In genomic region chr8:70513441-70513840, GRCm38 (mm10) we compare ENCODE assay signal across 20 mouse cellular contexts. TPM values are rescaled to one million over a fixed set of nuclear protein-coding genes. Genes with fewer than 3 reads are reported as not detected.
DNase-seq lines count a peak whose midpoint lies in the region; ATAC-seq lines count a peak whose summit lies in the region.
"Had no signal": no experiment of that assay in that cellular context is flagged by ENCODE, and none has a peak within 500 bp of the region (broad histone marks: within the 10 kb centered on the region; RNA-seq: fewer than 3 reads in every experiment).

No protein-coding gene starts in this region.

- H3K36me3 ChIP-seq in embryonic facial prominence, embryonic 13.5 days, result peaks cover 53% of the 10 kb centered on the region
- peaks cover 70% of the 10 kb centered on the region for H3K36me3 ChIP-seq in embryonic facial prominence, embryonic 10.5 days (replicated peaks)
- H3K36me3 ChIP-seq in midbrain, embryonic 15.5 days (replicated peaks), result no peaks in the 10 kb centered on the region

- no peaks in the 10 kb centered on the region for H3K27me3 ChIP-seq in embryonic facial prominence, embryonic 13.5 days
- H3K27me3 ChIP-seq in embryonic facial prominence, embryonic 10.5 days (replicated peaks; ENCODE audit: low read depth, poor library complexity, severe bottlenecking), result no peaks in the 10 kb centered on the region
- no peaks in the 10 kb centered on the region for H3K27me3 ChIP-seq in midbrain, embryonic 15.5 days (replicated peaks)
- H3K27me3 ChIP-seq: embryonic facial prominence, embryonic 15.5 days; forebrain, embryonic 13.5 days; midbrain, embryonic 13.5 days had no signal

- no peak for DNase-seq in embryonic facial prominence, embryonic 10.5 days (ENCODE audit: low spot score)
- peak; percentile 74 to 85 for DNase-seq in left cerebral cortex, adult 18-20 months (ENCODE audit: low spot score in 2 of 2)
- no peak for DNase-seq in left cerebral cortex, adult 8-10 months (ENCODE audit: low spot score in 2 of 2)
- peak; percentile 76 for DNase-seq in 3134 (ENCODE audit: extremely low read depth, insufficient read length, low spot score)
- DNase-seq in adrenal gland, adult 2 months, result peak; percentile 82
- no peak for DNase-seq in cerebellum, adult 18-20 months
- DNase-seq: gastrocnemius, postnatal 14 days; kidney, adult 11 months; thymus, postnatal 4 days had no signal

- no peak for ATAC-seq in embryonic facial prominence, embryonic 13.5 days (ENCODE audit: insufficient number of reproducible peaks, insufficient read depth, low FRiP score, low TSS enrichment, low read depth)
- no peak for ATAC-seq in midbrain, embryonic 15.5 days (replicated peaks)
- ATAC-seq: activated CD4-positive, CD25-positive, alpha-beta regulatory T cell, adult 4 months; forebrain, embryonic 13.5 days; midbrain, embryonic 13.5 days had no signal

- H3K27ac ChIP-seq in embryonic facial prominence, embryonic 13.5 days, result no peak overlapping the region
- no peak overlapping the region for H3K27ac ChIP-seq in embryonic facial prominence, embryonic 10.5 days (replicated peaks)
- no peak overlapping the region for H3K27ac ChIP-seq in midbrain, embryonic 15.5 days
- H3K27ac ChIP-seq: embryonic facial prominence, embryonic 15.5 days; forebrain, embryonic 13.5 days; midbrain, embryonic 13.5 days had no signal

- 69% methylated on average over 2 of the region's 2 CpGs for WGBS in embryonic facial prominence, embryonic 13.5 days
- 88% methylated on average over 2 of the region's 2 CpGs for WGBS in embryonic facial prominence, embryonic 10.5 days
- WGBS in midbrain, embryonic 15.5 days, result 83% methylated on average over 2 of the region's 2 CpGs

- H3K9ac ChIP-seq in embryonic facial prominence, embryonic 13.5 days, result 0 out of 2 replicates have a peak overlapping the region, but pooled peaks have one; percentile 40
- no peak overlapping the region for H3K9ac ChIP-seq in midbrain, embryonic 15.5 days
- H3K9ac ChIP-seq: embryonic facial prominence, embryonic 15.5 days; forebrain, embryonic 13.5 days; midbrain, embryonic 13.5 days had no signal

- H3K4me1 ChIP-seq in embryonic facial prominence, embryonic 13.5 days, result peaks cover 18% of the 10 kb centered on the region
- peaks cover 32% of the 10 kb centered on the region for H3K4me1 ChIP-seq in embryonic facial prominence, embryonic 10.5 days
- H3K4me1 ChIP-seq in midbrain, embryonic 15.5 days, result peaks cover 20% of the 10 kb centered on the region

- no peak overlapping the region for H3K4me2 ChIP-seq in embryonic facial prominence, embryonic 13.5 days
- H3K4me2 ChIP-seq in midbrain, embryonic 15.5 days, result no peak overlapping the region
- H3K4me2 ChIP-seq: embryonic facial prominence, embryonic 15.5 days; forebrain, embryonic 13.5 days; heart, embryonic 11.5 days; midbrain, embryonic 13.5 days had no signal

- H3K9me3 ChIP-seq in embryonic facial prominence, embryonic 13.5 days, result no peaks in the 10 kb centered on the region
- H3K9me3 ChIP-seq in embryonic facial prominence, embryonic 10.5 days, result no peaks in the 10 kb centered on the region
- no peaks in the 10 kb centered on the region for H3K9me3 ChIP-seq in midbrain, embryonic 15.5 days
- H3K9me3 ChIP-seq: embryonic facial prominence, embryonic 15.5 days; forebrain, embryonic 13.5 days; G1E; midbrain, embryonic 13.5 days had no signal

- H3K4me3 ChIP-seq in embryonic facial prominence, embryonic 13.5 days, result no peak overlapping the region
- H3K4me3 ChIP-seq in embryonic facial prominence, embryonic 10.5 days, result no peak overlapping the region
- H3K4me3 ChIP-seq in midbrain, embryonic 15.5 days, result no peak overlapping the region
- H3K4me3 ChIP-seq: embryonic facial prominence, embryonic 15.5 days; forebrain, embryonic 13.5 days; midbrain, embryonic 13.5 days had no signal

RNA-seq across cellular contexts. Expression of gene Uba52, which starts 2.8 kb away (rescaled TPM):
- polyA plus RNA-seq in embryonic facial prominence, embryonic 13.5 days (2015; fragmentation: Nextera tagmentation; extraction: Ambion mirVana), result 987 and 1,032 TPM in 2 replicates
- polyA plus RNA-seq in embryonic facial prominence, embryonic 10.5 days (2016; fragmentation: Nextera tagmentation; extraction: Ambion mirVana), result 908 and 951 TPM in 2 replicates
- 100 to 1,000 TPM; 924 to 953 TPM for total RNA-seq in left cerebral cortex, adult 18-20 months (2021)
- total RNA-seq in left cerebral cortex, adult 8-10 months (2022), result 1,000 to 10,000 TPM in 1 of 4 experiments, 100 to 1,000 TPM in 3; 847 to 1,003 (median 930) TPM
- total RNA-seq in adrenal gland, adult 2 months (2021), result 1,000 to 10,000 TPM; 1,627 to 1,685 TPM
- polyA plus RNA-seq in adrenal gland, adult 2 months (2012; rRNA removed), result 619 and 1,322 TPM in 2 replicates
- polyA plus RNA-seq in midbrain, embryonic 15.5 days (2015; fragmentation: Nextera tagmentation; extraction: Ambion mirVana), result 587 and 620 TPM in 2 replicates

RNA-seq across cellular contexts. Expression of gene Rex1bd, which starts 6.9 kb away (rescaled TPM):
- polyA plus RNA-seq in embryonic facial prominence, embryonic 13.5 days (2015; fragmentation: Nextera tagmentation; extraction: Ambion mirVana), result 169 and 178 TPM in 2 replicates
- polyA plus RNA-seq in embryonic facial prominence, embryonic 10.5 days (2016; fragmentation: Nextera tagmentation; extraction: Ambion mirVana), result 118 and 138 TPM in 2 replicates
- total RNA-seq in left cerebral cortex, adult 18-20 months (2021), result 100 to 1,000 TPM; 118 to 122 TPM
- 100 to 1,000 TPM; 103 to 117 (median 109) TPM for total RNA-seq in left cerebral cortex, adult 8-10 months (2022)
- 100 to 1,000 TPM; 148 to 164 TPM for total RNA-seq in adrenal gland, adult 2 months (2021)
- polyA plus RNA-seq in adrenal gland, adult 2 months (2012; rRNA removed), result 327 and 373 TPM in 2 replicates
- 164 and 169 TPM in 2 replicates for polyA plus RNA-seq in midbrain, embryonic 15.5 days (2015; fragmentation: Nextera tagmentation; extraction: Ambion mirVana)

RNA-seq across cellular contexts. Expression of gene Fkbp8, which starts 14.1 kb away (rescaled TPM):
- 297 and 306 TPM in 2 replicates for polyA plus RNA-seq in embryonic facial prominence, embryonic 13.5 days (2015; fragmentation: Nextera tagmentation; extraction: Ambion mirVana)
- polyA plus RNA-seq in embryonic facial prominence, embryonic 10.5 days (2016; fragmentation: Nextera tagmentation; extraction: Ambion mirVana), result 278 and 285 TPM in 2 replicates
- total RNA-seq in left cerebral cortex, adult 18-20 months (2021), result 100 to 1,000 TPM; 407 to 421 TPM
- total RNA-seq in left cerebral cortex, adult 8-10 months (2022), result 100 to 1,000 TPM; 419 to 440 (median 422) TPM
- total RNA-seq in adrenal gland, adult 2 months (2021), result 100 to 1,000 TPM; 269 to 287 TPM
- polyA plus RNA-seq in adrenal gland, adult 2 months (2012; rRNA removed), result 602 and 610 TPM in 2 replicates
- 450 and 462 TPM in 2 replicates for polyA plus RNA-seq in midbrain, embryonic 15.5 days (2015; fragmentation: Nextera tagmentation; extraction: Ambion mirVana)

RNA-seq across cellular contexts. Expression of gene Kxd1, which starts 14.3 kb away (rescaled TPM):
- polyA plus RNA-seq in embryonic facial prominence, embryonic 13.5 days (2015; fragmentation: Nextera tagmentation; extraction: Ambion mirVana), result 55.4 and 59.9 TPM in 2 replicates
- 49.7 and 51.0 TPM in 2 replicates for polyA plus RNA-seq in embryonic facial prominence, embryonic 10.5 days (2016; fragmentation: Nextera tagmentation; extraction: Ambion mirVana)
- total RNA-seq in left cerebral cortex, adult 18-20 months (2021), result 10 to 100 TPM; 44.8 to 46.4 TPM
- 10 to 100 TPM; 43.0 to 52.5 (median 47.1) TPM for total RNA-seq in left cerebral cortex, adult 8-10 months (2022)
- 10 to 100 TPM; 75.9 to 82.8 TPM for total RNA-seq in adrenal gland, adult 2 months (2021)
- polyA plus RNA-seq in adrenal gland, adult 2 months (2012; rRNA removed), result 83.0 and 87.3 TPM in 2 replicates
- 46.4 and 51.7 TPM in 2 replicates for polyA plus RNA-seq in midbrain, embryonic 15.5 days (2015; fragmentation: Nextera tagmentation; extraction: Ambion mirVana)

RNA-seq across cellular contexts. Expression of gene Crlf1, which starts 20.5 kb away (rescaled TPM):
- polyA plus RNA-seq in embryonic facial prominence, embryonic 13.5 days (2015; fragmentation: Nextera tagmentation; extraction: Ambion mirVana), result 152 and 159 TPM in 2 replicates
- 103 and 116 TPM in 2 replicates for polyA plus RNA-seq in embryonic facial prominence, embryonic 10.5 days (2016; fragmentation: Nextera tagmentation; extraction: Ambion mirVana)
- total RNA-seq in left cerebral cortex, adult 18-20 months (2021), result 1 to 10 TPM; 1.5 to 2.8 TPM
- total RNA-seq in left cerebral cortex, adult 8-10 months (2022), result 1 to 10 TPM in 2 of 4 experiments, under 1 TPM in 2; 0.94 to 1.6 (median 1.2) TPM
- total RNA-seq in adrenal gland, adult 2 months (2021), result 1 to 10 TPM in 1 of 2 experiments, under 1 TPM in 1; 0.58 to 1.4 TPM
- 0.58 and 1.2 TPM in 2 replicates for polyA plus RNA-seq in adrenal gland, adult 2 months (2012; rRNA removed)
- polyA plus RNA-seq in midbrain, embryonic 15.5 days (2015; fragmentation: Nextera tagmentation; extraction: Ambion mirVana), result 2.4 and 2.9 TPM in 2 replicates
- total RNA-seq: common myeloid progenitor, adult 5-6 weeks; G1E; liver, adult 2 months had no signal
- polyA plus RNA-seq: activated CD4-positive, CD25-positive, alpha-beta regulatory T cell, adult 4 months; G1E; liver, adult 2 months; macrophage had no signal

Comparison
In these comparisons a context has a peak if more than half of its experiments do, and no peak if none do; other contexts are left out.
1. DNase-seq: peak in left cerebral cortex, adult 18-20 months (2 of 2), 3134 (single experiment) and adrenal gland, adult 2 months (single experiment); none in embryonic facial prominence, embryonic 10.5 days (single experiment), left cerebral cortex, adult 8-10 months (0 of 2) and cerebellum, adult 18-20 months (0 of 2).